Mouse (Mus musculus): ENCODE measurements at regions not wholly inside any gene's neighbourhood (a gene's known extent, or its start where the extent isn't known, plus 50 kb on each side); places are given as distances from the start of the nearest gene placed in this dataset.

- TF ChIP-seq CTCF (IDR thresholded peaks at IDR 0.05; ENCODE audit: insufficient read depth, low read length), result no peak
- TF ChIP-seq POLR2A (IDR thresholded peaks at IDR 0.05; ENCODE audit: borderline replicate concordance, extremely low read depth, low read depth, low read length), result no peak
These were observed 154.7 kb upstream of the Tmtc1 start for GRCm38 (mm10) chr6:148598746-148599337.

Measured in lung, adult 2 months (tissue).